15 mouse cellular contexts compared by ENCODE assay signal in genomic region chr4:87049061-87049460, GRCm38 (mm10).
"Had no signal": no experiment of that assay in that cellular context is flagged by ENCODE, and none has a peak within 500 bp of the region (broad histone marks: within the 10 kb centered on the region; RNA-seq: fewer than 3 reads in every experiment).

No protein-coding gene starts in this region.

- H3K4me3 ChIP-seq: megakaryocyte, embryonic 14.5 days; midbrain, embryonic 12.5 days; midbrain, embryonic 15.5 days; neural tube, embryonic 12.5 days had no signal

- ATAC-seq: midbrain, embryonic 15.5 days had no signal

- DNase-seq: lung, adult 18-20 months; lung, embryonic 14.5 days; lung, postnatal 10 days; lung, postnatal 36 days; right cerebral cortex, postnatal 25 days; right cerebral cortex, postnatal 4 days; spleen, adult 18-20 months; thymus, adult 18-20 months; thymus, postnatal 14 days; thymus, postnatal 36 days had no signal

- H3K27ac ChIP-seq: macrophage; midbrain, embryonic 12.5 days; midbrain, embryonic 15.5 days; neural tube, embryonic 12.5 days had no signal
